Mouse (Mus musculus) embryo, embryonic 11 days (tissue): ENCODE measurements at regions not wholly inside any gene's neighbourhood (a gene's known extent, or its start where the extent isn't known, plus 50 kb on each side); places are given as distances from the start of the nearest gene placed in this dataset.
"Not testable (repeated sequence)": the region's sequence is repeated elsewhere in the genome, so short reads cannot be mapped to it uniquely, and the experiment has no call there.

Experiments
- DNase-seq: peaks from one replicate; pipeline ENCODE4 v3.0.0-alpha.2; 2015

DNA sequence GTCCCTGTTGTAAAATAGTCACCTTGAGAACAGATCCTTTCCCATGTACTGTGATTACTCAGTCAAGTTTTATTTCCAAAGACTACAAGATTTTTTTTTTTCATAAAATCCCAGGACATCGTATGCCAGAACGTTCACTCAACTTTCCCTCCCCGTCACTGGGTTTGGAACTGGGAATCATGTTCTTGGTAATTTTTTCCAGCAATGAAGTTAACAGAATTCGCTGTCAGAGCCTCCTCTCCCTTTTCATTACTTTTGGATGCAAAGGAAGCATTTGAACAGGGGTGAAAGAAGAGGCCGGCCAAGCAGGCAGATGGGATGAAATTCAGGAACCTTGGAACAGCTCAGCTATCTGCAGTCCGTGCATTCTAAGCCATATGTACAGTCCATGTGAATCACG lies 589.7 kb upstream of the Clint1 start:
- DNase-seq = no peak

DNA sequence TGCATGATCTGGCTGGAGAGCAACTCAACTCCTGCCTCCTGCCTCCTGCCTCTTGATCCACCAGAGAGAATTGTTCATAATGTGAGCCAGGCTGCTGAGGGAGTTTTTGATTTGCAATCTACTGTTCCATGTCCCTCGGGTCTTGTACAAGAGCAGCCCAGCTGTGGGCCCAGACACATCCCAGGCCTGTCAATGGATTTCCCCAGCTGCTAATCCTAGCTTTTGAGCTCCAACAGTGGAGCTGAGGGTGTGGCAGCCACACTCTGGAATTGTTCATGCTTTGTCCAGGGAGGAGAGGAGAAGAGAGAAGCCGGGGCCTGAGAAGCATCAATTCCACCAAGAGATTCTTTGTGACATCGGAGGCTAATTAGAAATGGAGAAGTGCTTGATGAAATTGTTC lies 587.9 kb upstream of the Clint1 start:
- DNase-seq = no peak

DNA sequence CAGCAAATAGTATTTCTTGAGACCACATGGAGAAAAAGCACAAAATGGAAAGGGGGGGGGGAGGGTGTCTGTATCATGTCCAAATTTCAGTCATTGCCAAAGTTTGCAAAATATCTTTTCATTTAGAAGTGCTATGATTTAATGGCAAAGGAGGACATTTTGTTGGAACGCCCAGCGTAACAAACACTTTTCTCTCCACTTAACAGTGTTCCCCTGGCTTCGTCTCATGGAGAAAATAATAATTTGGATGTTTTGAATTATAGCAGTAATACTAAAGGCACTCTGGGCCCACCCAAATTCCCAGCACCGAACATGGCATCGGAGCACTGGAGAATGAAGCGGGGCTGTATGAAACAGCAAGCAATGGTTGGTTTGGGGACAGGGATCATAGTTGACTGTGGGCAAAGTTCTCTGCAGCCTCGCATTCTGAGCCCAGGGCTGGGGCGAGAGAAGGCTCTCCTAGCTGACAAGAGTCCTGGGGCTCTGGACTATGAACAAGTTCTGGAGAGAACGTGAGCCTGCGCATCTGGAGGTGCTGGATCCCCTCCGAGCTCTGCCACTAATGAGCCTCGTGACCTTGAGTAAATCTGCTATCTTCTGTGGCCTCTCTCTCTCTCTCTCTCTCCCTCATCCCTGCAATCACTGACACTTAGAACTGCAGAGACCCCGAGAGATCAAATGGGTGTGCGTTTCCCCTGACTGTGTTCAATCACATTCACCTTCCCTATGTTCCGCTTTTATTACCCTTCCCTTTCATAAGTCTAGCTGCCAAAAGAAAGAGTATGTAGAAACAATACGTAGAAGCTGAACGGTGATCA lies 586.5 kb upstream of the Clint1 start:
- no peak for DNase-seq

DNA sequence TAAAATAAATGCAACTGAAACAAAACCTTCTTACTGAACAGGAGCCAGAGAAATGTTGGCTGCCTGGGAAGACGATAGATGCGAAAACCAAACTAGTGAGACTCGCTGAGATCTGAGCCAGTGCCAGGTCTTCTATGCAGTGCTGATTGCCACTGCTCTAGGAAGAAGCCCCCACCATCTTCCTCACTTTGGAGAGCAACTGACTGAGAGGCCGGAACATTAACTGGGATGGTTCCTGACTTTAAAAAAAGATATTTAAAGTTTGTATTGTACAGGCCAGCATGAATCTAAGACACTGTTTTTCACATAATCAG lies 585.9 kb upstream of the Clint1 start:
- DNase-seq = no peak

DNA sequence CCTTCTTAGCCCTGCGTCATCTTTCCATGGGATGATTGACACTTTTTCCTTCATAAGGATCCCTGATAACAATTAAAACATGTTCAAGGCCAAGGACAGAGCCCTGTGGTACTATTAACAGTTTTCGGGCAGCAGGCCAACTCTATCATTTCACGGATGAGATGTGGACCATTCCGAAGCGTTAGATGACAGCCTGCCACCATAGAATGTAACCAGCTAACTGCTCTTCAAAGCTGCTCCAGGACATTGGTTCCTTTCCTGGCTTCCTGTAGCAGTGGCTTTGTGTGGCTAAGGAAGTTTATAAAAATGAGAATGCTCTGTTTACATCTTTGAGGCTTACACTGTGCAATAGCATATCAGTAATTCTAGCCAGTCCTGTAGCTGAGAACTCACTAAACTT lies 582.6 kb upstream of the Clint1 start:
- no peak for DNase-seq

DNA sequence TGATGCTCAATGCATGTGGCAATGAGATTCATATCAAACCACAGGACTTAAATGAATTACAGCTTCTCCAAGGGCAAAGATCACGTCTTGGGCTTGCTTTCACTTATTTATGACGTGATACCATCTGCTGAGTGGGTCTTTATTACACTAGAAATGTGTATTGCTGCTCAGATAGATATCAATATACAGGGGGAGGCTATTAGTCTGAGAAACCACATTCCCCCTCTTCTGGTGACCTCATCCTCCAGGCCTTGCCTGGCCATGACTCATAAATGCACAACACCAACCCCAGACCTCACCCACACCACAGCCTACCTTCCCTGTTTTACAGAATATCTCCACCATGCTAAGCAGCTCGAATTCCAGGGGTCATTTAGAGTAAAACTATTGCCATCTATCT lies 580.6 kb upstream of the Clint1 start:
- DNase-seq = no peak

DNA sequence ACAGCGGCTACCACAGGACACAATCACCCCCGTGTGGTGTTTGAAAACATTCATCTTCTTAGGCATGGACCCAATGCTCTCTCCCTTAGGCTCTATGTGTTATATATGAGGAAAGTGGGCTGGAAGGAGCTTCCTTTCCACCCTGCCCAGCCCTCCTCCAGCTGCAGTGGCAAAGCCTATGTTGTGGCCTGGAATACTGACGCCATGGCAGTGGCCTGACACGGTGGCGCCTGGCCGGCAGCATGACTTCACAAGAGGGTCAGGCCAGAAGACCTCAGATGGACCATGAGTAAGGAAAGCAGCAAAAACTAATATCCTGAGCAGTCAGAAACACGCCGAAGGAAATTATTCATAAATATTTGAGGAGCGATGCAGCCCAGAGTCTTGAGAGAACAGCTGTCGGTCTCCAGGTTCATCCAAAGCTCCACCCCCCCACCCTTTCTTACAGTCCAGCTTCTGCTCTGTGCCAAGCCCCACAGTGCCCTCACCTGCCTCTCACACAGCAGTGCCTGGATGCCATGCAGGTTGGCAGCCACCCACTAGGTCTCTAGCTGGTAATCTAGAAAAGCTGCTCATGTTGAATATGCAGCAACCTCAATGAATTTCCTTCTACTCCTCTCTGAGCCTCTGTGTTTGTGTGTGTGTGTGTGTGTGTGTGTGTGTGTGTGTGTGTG lies 577.3 kb upstream of the Clint1 start:
- no peak for DNase-seq

DNA sequence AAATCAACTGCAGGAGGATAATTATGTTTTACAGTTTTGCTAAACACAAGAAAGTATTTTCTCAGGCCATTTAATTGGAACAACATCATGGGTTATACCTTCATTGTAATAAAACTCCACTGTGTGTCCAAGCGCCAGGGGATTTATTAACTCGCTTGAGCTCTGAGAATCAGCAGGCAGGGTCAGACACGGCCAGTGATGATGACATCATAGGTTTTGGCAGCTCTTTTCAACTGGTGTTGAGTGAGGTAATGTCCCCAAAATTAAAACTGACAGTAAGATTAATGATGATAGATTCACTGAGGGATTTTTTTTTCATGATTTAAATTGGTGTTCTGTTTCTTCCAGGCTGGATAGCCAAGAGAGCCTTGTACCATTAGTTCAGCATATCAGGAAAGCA lies 576.7 kb upstream of the Clint1 start:
- peak; percentile 34 for DNase-seq

DNA sequence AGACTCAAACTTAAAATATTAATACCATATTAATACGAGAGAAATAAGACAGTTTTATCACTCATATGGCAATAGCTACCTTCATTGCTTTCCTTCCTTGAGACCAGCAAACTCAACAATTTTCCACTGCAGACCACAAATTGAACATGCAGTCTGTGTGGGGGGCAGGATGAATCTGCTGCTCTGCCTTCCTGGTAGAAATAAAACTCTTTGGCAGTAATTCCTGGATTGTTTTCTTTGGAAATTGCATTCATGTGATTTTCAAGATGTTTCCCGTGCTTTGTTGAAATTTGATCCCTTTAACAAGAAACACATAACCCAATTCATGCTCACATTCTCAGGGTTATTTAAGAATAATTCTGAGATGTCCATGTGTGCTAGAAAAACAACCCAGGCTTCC lies 555.1 kb upstream of the Clint1 start:
- DNase-seq = peak; percentile 11

DNA sequence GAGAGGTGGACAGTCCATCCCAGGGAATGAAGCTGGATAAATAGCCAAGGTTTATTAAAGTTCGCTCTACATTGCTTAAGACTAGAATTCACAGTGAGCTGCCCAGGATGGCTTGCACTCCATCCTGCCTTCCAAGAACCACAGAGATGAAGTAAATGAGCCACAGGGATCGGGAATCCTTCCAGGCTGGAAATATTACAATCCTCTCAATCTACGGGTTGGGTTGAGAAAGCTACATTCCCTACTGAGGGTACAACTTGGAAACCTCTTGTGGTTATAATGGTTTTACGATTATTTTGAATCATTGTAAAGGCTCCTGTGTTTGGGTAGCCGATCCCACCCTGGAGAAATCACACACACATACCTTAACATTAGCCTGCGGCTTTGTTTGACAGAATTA lies 539.9 kb upstream of the Clint1 start:
- no peak for DNase-seq

DNA sequence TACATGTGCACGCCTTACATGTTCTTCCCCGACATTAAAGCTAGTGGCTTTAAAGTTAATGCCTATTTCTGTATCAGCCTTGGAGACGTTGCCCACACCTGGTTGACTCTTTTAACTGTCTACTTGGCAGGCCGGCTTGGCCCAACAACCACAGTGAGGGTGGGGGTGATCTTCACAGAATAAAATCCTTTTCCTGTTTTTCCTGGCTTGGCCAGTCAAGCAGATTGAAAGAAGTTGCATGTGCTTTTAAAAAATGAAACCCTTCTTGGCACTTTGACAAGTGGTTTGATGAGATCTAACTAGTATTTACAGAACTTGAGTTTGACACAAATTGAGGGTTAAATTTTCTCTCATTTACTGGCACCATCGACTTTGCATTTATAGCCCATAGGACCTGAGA lies 528.1 kb upstream of the Clint1 start:
- DNase-seq = no peak

DNA sequence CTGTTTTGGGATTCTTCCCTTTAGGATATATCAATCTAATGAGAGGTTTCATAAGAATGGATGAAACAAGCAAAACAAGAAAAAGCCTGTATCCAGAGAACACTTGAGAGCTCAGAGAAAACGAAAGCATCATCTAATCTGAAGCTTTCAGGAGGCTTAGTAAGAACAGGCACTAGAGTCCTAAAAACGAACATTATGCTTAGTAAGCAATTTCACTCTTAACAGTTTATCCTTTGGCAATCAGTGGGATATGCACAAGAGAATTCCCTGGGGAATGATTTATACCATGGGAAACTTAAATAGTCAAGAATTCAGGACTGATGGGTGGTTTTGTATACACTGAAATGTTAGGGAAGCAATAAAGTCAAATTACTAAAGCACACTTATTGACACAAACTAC lies 521.5 kb upstream of the Clint1 start:
- DNase-seq = no peak

DNA sequence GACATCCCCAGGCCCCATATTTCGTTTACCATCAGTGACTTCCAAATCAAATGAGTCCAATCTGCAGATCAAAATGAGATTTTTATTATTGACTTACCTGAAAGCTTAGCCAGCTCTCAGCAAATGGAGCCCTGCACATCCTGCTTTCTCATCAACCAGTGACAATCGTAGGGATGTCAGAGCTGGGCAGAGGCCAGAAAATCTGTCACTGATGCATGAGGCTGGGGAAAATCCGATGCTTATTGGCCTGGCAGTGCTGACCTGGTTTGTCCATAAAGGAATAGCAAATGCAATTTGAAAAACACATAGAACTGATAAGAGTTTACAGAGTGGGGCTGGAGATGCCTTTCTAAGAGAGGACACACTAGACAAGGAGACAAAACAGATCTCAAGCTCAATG lies 518.1 kb upstream of the Clint1 start:
- DNase-seq = no peak

DNA sequence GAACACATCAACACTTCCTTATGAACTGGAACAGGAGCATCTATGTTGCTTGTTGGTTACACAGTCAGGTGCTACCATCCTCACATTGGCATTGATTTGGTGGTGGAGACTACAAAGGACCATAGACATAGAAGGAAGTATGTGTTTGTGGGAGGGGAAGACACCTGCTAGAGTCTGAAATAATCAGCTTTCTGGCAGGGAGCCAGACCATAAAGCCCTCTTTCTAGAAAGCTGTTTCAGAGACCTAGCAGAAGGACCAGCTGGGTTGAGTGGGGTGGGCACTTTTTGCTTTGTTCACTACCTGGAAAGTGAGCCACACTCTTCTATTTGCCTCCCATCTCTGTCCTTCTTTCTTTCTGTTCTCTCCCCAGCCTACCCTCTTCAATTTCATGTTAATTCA lies 502.5 kb upstream of the Clint1 start:
- no peak for DNase-seq

DNA sequence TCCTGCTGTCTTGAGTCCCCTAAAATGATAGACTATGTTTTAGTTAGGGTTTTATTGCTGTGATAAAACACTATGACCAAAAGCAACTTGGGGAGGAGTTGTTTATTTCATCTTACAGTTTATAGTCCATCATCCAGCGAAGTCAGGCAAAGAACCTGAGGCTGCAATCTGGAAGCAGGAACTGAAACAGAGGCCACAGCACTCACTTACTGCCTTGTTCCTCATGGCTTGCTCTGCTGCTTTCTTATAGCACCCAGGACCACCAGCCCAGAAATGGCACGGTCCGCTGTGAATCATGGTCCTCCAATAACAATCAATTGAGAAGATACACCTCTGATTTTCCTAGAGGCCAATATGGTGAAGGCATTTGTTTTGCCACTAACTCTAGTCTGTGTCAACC lies 486.5 kb upstream of the Clint1 start:
- no peak for DNase-seq

DNA sequence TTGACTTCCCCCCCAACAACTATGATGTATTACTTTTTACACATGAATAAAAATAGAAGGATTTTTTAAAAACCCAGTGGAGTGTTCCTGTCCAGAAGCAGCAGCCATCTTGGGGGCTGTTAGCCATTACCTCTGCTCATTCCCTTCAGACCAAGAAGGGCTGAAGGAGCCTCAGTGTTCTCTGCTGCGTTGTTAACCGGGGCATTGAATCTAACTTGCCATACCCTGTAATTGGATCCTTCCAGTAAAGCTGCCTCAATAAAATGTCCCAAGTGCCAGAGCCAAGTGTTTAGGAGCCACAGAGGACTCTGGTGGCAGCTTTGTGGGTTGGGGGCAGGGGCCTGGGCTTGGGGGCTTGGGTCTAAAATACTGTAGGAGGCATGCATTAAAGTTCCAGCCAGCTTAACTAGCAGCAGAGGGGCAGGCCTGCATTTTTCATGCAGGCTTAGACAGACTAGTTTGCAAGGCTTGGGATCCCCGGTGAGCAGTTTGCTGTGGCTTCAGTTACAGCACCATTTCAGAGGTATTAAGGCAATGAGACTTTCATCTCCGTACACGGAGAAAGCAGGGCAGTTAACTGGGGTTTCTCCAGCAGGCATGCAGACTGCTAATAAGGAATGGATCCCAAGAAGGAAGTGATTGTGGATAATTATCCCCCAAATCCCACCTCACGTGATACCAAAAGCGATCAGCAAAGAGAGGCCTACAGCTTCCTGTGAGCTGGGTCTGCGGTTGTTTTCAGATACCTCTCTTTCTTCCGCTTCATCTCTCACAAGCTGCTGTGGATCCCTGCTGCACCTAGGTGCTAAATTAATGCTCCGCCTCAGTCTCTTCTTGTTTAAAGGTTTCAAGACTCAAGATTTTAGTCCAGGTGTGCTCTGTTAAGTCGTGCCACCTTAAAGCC lies 462.4 kb upstream of the Clint1 start:
- peak; percentile 49 for DNase-seq

DNA sequence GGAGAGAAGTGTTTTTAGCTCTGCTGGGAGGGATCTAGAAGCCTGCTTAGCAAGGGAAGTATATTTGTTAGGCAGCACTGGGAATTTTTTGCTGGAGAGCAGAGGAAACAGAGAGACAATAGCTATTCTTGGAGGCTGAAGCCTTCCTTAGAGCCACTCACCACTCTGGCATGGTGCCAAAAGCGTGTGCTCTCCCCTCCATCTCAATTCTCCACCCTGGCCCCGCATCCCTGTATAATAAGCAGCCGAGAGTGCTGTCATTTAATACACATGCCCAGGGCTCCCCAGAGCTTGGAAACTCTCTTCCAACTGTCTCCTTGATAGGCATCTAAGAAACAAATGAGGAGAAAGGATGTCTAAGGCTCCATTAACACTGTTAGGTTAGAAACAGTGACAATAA lies 455.8 kb upstream of the Clint1 start:
- DNase-seq = no peak

DNA sequence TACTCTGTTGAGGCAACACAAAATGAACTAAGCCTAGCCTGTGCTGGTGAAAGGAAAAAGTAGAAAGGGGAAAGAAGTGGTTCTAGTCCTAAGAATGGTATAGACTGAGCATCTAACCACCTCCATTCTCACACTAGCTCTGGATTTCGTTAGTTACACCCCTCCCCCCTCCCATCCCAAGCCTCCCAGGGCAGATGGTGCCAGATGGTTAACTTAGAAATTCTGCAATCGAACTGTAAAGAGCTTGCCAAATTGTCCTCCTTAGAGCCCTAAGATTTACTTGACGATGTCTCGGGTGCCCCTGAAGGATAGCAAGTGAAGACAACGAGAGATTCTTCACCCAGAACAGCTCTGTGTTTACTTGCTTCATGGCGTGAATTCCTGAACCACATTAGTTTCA lies 453.7 kb upstream of the Clint1 start:
- no peak for DNase-seq

DNA sequence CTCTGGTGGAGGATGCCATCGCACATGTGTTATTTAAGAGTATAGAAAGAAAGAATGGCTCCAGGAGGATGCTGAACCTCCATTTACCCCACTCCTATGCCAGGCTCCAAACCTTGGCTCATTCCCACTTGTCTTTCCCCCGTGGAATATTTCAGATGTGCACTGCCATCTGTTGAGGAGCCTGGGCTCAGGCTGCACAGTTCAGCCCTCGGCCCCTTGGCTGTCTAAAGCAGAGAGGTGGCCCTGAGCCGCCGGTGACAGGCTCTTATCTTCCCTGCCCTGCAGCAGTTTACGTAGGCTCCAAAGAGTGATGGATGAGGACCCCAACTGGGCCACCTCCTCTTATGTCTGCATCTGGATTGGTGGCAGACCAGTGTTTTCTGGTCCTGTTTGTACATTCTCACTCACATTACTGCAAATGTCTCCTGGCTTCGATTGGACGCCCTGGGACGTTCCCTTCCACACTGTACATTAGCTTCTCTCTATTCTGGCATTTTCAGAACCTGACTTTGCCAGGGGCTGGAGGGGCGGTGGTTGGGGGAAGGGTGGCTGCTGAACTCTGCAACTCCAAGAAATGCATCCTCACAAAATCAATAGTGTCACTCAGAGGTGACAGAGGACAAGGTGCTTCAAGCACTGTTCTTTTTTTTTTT lies 447.3 kb upstream of the Clint1 start:
- DNase-seq = no peak

DNA sequence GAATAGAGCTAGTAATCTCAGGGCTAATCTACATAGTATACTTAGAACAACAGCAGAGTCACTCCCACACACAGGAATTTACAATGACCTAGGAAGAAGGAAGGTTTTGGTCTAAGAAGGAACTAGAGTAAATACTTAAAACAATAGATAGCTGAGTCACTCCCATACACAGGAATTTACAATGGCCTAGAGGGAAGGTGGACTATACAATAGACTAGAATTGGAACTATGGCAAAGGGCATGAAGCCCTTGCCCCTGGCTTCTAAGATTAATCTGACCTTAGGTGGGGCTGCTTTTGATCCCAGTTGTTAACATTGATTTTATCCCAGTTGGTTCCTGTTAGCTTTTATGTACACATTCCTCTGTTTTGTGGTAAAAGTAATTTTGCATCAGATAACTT lies 427.8 kb upstream of the Clint1 start:
- DNase-seq = not testable (repeated sequence)

DNA sequence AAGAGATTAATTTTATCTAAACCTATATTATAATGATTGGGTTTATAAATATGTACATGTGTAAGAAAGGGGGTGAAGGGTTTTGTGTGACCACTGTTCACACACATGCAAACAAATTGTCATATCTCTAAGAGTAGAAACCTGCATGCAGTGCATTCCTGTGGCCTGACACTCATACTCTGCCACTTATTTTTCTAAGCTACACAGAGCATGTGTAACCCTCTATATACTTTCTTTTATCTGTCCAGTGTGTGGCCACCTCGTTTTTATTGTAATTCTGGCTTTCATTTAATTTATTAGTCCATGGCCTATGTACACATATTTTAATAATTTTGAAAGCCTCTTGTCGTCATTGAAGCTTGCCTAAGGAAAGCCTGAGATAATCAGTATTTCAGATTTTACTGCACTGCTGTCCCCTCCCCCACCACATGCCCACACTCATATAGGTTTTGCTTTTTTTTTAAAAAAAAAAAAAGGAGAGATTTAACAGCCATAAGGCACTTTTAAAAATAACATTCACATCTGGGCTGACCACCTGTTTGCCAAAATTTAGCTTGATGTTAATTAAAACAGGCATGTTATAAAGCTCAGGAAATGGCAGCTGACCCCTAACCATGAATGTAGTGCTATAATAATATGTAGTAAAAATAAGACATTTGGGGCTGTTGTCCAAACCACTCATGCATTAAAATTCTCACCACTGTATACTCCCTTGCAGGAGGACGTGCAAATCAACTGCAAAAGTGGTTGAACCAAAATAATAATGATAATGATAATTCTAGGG lies 410.7 kb upstream of the Clint1 start:
- no peak for DNase-seq

DNA sequence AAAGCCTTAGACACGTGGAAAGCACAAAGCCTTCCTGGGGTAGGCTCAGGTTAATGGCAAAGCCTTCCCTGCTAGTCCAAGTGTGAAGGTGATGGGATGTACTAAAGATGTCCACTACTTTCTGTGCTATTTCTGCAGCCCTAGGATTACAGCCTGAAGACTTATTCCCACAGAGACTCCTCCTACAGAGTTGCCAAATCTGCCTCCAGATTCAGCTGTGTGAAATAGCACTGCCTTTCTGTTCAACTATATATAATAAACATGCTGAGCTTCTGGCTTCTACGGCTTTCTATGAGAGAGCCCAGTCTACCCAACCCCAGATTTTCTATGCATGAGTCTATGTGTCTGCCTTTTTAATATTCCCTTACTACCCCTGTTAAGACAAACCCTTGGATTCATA lies 405.3 kb upstream of the Clint1 start:
- DNase-seq = no peak

DNA sequence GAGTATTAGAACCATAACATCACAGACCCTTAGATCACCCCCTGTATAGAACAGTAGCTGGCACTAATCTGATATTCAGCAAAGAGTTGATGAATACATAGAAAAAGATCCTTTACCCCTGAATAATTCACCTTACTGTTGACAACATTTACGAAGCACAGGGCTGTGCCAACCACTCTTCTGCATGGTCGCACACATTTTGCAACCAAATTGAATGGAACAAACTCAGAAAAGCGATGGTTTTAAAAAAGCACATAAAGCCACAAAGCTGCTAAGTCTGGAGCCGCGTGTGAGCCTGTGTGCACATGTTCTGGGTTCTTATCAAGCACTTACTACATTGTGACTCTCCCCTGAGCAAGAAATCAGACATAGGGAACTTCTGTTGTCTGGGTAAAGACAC lies 397.6 kb upstream of the Clint1 start:
- no peak for DNase-seq
